Mouse (Mus musculus) left cerebral cortex, postnatal 14 days (tissue): ENCODE measurements around the gene Acsl1. TPM values are rescaled to one million over a fixed set of nuclear protein-coding genes. Genes with fewer than 3 reads are reported as not detected.

Source experiments
- total RNA-seq, 2 experiments: library from RNA; stranded (reverse); gene quantifications; 2 replicates each; pipeline ENCODE4 v1.2.3; 2021

The Acsl1 gene
- total RNA-seq, 2 experiments from 2014 or later, result 45.0 to 47.3 TPM

Other genes with a start within 250 kb of the Acsl1 start
- not detected for gene Helt, start 176.4 kb upstream of the Acsl1 start, total RNA-seq
- gene Cenpu, start 81.0 kb downstream of the Acsl1 start, total RNA-seq, result 1 to 10 TPM; 1.6 to 4.1 TPM
- gene Primpol, start 146.2 kb downstream of the Acsl1 start, total RNA-seq, result 1 to 10 TPM; 3.2 to 3.8 TPM
- gene Casp3, start 146.3 kb downstream of the Acsl1 start, total RNA-seq, result 10 to 100 TPM; 28.7 to 29.7 TPM